Mouse (Mus musculus) splenic B cell, adult 2 months (primary cell): ENCODE data around the gene Tectb.
A peak's percentile ranks its signal among the peaks of the same experiment; 100 is the strongest.

Source experiments
- DNase-seq: peaks from one replicate; pipeline ENCODE4 v3.0.0-alpha.2; 2011; ENCODE audit warnings: low read depth, low spot score
- H3K27me3 ChIP-seq: 2 replicates; pipeline ENCODE4 v1.6.1; 2012; ENCODE audit warnings: mild to moderate bottlenecking, low read length, moderate library complexity, mixed read lengths; ENCODE audit not compliant: control insufficient read depth, poor library complexity, insufficient read depth, severe bottlenecking
- H3K36me3 ChIP-seq: 2 replicates; pipeline ENCODE4 v1.6.1; 2012; ENCODE audit warnings: mild to moderate bottlenecking, low read length, moderate library complexity, mixed read lengths; ENCODE audit not compliant: control insufficient read depth, poor library complexity, insufficient read depth, severe bottlenecking

Tectb gene

DNA sequence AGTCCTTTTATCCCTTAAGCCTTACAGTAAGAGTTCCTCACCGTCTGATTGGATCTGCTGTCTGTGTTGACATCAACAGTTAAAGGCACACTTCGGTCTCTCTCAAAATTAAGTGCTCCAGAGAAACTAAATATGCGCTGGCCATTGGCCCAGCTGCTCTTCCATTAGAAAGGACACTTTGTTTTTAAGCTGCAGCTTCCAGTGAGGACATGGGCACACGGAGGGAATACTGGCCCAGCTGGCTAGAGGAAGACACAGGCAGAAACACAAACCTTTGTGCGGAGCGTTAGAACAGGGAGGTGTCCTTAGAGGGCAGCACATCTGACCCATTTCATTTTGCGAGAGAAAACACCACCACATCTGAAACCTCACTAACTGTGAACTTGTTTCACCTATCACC is 3.9 kb downstream of the Tectb start:
- no peak for DNase-seq
- H3K36me3 ChIP-seq: no peaks in the 10 kb centered on the region
- no peaks in the 10 kb centered on the region for H3K27me3 ChIP-seq

- H3K36me3 ChIP-seq: no peaks in the 10 kb centered on the region
- no peaks in the 10 kb centered on the region for H3K27me3 ChIP-seq
- DNase-seq: no peak
Observed at GRCm38 (mm10) chr19:55185074-55185473, 4.5 kb downstream of the Tectb start.

GRCm38 (mm10) chr19:55185651-55186050 is 5.1 kb downstream of the Tectb start:
- Histone ChIP-seq H3K27me3 (no peaks in the 10 kb centered on the region), H3K36me3 (no peaks in the 10 kb centered on the region)
- no peak for DNase-seq

DNA sequence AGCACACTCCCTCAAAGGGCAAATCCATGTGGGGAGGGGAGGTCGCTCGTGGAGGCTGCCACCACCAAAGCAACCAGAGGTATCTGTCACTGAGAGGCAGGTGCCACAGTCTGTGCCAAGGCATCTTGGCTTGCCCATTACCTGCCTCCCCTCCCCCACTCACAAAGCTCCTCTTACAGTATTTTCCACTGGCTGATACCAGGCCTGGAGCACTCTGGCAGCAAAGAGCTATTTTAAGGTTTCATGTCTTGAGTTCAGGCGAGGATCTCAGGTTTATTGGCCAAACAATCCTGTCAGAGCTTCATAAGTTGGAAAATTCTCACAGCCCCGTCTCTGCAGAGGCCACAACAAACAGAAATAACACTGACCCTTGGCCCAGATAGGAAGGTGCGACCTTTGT is 9.5 kb downstream of the Tectb start:
- Histone ChIP-seq H3K36me3 (no peaks in the 10 kb centered on the region), H3K27me3 (no peaks in the 10 kb centered on the region)
- no peak for DNase-seq

GRCm38 (mm10) chr19:55191596-55191995 is 11.1 kb downstream of the Tectb start:
- Histone ChIP-seq H3K27me3 (no peaks in the 10 kb centered on the region), H3K36me3 (no peaks in the 10 kb centered on the region)
- no peak for DNase-seq

DNA sequence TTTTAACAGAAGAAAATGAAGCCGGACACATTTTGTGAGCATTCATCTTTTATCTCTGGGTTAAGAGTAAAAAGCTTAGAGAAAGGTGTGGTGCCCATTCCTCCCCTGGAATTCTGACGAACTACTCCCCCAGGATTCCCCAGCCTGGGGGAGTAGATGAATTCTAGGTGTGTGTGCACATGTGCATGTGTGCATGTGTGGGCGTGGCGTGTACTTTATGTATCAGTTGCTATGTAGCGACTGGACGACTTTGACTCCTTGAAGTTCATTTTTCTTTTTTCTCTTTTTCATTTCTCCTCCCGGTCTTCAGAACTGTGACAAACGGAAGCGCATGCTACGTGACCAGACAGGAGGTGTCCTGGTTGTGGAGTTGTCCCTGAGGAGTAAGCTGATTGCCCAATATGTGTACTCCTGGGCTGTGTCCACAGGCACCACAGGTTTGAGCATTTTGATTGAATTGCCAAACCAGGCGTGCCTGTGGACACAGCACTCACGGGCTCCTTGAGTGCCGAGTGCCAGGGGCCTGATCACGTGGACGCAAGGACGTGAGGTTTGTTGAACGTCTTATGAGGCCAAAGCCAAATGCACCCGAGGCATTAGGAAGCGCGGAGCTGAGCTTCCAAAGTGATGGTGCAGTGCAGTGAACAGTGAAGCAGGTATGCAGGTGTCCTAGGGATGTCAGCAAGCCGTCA is 11.9 kb downstream of the Tectb start:
- Histone ChIP-seq H3K36me3 (no peaks in the 10 kb centered on the region), H3K27me3 (no peaks in the 10 kb centered on the region)
- DNase-seq: no peak

- Histone ChIP-seq H3K36me3 (no peaks in the 10 kb centered on the region), H3K27me3 (no peaks in the 10 kb centered on the region)
- DNase-seq: no peak
Observed at GRCm38 (mm10) chr19:55193717-55194394, 13.3 kb downstream of the Tectb start.

DNA sequence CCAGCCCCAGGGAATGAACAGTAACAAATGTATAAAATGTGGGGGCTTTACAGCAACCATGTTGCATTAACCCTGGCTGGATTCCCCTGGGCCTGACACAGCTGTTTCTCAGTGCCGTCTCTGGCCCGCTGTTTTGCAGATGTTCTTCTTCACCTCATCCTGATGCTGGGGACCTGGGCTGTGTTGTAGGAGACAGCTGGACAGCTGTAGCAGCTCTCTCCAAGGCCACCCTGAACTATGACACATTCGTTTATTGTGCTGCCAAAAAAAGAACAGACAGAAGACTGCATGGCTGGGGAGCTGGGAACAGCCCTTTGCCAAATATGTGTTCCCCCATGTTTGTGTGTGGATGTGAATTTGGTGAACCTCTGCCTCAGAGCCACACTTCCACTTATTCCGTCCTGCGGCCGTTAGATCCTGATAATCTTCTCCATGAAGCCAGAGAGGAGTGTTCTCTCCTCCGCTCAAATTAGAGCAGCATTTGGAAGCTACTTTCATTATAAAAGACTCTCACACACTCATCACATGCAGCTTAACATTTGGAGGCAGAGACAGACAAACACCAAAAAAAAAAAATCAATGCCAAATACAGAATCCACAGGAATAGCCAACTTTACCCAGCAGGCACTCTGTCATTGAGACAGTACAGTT is 14.1 kb downstream of the Tectb start:
- H3K36me3 ChIP-seq: no peaks in the 10 kb centered on the region
- no peaks in the 10 kb centered on the region for H3K27me3 ChIP-seq
- DNase-seq: no peak

DNA sequence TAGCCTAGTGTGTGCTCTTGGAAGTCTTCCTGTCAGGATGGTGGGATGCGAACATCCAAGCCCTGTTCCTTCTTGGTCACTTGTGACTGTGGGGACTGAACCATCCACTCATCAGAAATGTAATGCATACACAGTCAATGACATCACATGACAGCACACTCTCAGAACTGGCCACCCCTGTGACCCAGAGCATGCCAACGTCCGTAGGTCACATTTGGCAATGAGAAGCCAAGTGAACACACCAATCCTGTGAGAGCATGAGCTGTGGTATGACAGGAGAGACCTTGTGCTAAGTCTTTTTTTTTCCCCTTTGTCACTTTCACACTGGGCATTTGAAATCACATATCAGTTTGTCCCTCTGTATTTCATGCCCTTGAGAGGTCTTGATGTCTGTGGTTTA is 15.0 kb downstream of the Tectb start:
- Histone ChIP-seq H3K36me3 (no peaks in the 10 kb centered on the region), H3K27me3 (no peaks in the 10 kb centered on the region)
- no peak for DNase-seq

GRCm38 (mm10) chr19:55198303-55198702 is 17.8 kb downstream of the Tectb start:
- Histone ChIP-seq H3K27me3 (no peaks in the 10 kb centered on the region), H3K36me3 (no peaks in the 10 kb centered on the region)
- DNase-seq: peak; percentile 55

- DNase-seq: peak; percentile 70
- Histone ChIP-seq H3K27me3 (no peaks in the 10 kb centered on the region), H3K36me3 (no peaks in the 10 kb centered on the region)
Observed at GRCm38 (mm10) chr19:55206482-55207138, 26.1 kb downstream of the Tectb start.

DNA sequence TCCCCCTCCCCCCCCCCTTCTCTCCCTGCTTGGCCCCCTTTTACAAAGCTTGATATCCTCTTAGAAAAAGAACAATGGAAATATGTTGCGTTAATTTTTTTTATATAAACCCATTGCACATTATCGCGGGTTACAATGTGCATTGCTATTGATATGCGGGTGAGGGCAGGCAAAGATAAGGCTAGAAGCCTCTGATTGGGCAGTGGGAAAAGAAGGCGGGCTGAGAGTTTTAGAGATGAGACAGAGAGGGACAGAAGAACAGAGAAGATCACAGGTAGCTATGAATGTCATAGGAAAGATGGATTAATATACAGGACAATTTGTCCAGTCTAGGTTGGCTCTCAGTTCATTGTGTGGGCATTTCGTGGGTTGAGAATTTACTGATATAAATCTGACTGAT is 26.7 kb downstream of the Tectb start:
- H3K27me3 ChIP-seq: no peaks in the 10 kb centered on the region
- no peaks in the 10 kb centered on the region for H3K36me3 ChIP-seq
- DNase-seq: no peak

DNA sequence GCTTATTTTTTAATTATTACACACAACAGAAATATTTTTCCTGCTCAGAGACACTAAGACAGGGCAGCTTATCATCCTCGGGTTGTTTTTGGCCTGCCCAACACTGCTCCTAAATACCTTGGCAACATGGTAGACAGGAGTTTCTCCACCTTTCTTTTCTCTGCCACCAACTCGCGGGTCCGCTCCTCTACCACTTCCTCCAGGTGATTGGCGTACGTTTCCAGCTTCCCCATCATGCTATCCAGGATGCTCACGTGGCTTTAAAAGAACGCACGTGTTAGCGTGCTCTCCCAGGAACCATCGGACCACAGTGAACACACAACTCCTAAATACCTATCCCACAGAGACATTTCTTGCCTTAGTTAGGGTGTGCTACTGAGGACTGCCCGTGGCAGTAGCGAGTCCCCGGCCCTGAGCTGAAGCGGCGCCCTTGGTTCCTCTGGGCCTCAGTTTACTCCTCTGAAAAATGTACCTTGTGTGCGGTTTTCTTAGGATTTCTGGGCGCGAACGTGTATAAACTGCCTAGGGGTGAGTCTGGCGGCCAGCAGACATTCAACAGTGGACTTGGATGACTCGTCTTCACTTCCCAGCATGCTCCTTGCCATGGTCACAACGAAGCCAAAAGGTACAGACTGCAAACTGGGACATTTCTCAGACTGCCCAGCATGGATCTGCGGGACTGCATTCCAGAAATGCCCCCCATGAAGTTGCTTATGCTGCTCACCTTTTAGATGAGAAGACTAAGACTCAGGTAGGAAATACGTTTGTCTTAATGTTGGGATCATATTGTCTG is 27.4 kb downstream of the Tectb start:
- DNase-seq: no peak
- H3K27me3 ChIP-seq: no peaks in the 10 kb centered on the region
- no peaks in the 10 kb centered on the region for H3K36me3 ChIP-seq

GRCm38 (mm10) chr19:55208654-55209053 is 28.1 kb downstream of the Tectb start:
- Histone ChIP-seq H3K36me3 (no peaks in the 10 kb centered on the region), H3K27me3 (no peaks in the 10 kb centered on the region)
- no peak for DNase-seq
